Mouse (Mus musculus) effector memory CD4-positive, alpha-beta T cell, adult 7 months (primary cell): Measurements from ENCODE around the gene Zfp687. TPM values are rescaled to one million over a fixed set of nuclear protein-coding genes. Genes with fewer than 3 reads are reported as not detected.

ENCODE experiments used
- polyA plus RNA-seq: library from polyadenylated mRNA; unstranded; fragments of 100-300 nt; shearing (Covaris generic); gene quantifications from one replicate; pipeline ENCODE4 v1.2.1, GENCODE M21; 2017

Zfp687 gene
- 42.4 TPM for polyA plus RNA-seq

GRCm38 (mm10) chr3:95015337-95015872 lies at the start of gene Zfp687:
TSS of gene Zfp687 (minus strand) at chr3:95015448.

DNA sequence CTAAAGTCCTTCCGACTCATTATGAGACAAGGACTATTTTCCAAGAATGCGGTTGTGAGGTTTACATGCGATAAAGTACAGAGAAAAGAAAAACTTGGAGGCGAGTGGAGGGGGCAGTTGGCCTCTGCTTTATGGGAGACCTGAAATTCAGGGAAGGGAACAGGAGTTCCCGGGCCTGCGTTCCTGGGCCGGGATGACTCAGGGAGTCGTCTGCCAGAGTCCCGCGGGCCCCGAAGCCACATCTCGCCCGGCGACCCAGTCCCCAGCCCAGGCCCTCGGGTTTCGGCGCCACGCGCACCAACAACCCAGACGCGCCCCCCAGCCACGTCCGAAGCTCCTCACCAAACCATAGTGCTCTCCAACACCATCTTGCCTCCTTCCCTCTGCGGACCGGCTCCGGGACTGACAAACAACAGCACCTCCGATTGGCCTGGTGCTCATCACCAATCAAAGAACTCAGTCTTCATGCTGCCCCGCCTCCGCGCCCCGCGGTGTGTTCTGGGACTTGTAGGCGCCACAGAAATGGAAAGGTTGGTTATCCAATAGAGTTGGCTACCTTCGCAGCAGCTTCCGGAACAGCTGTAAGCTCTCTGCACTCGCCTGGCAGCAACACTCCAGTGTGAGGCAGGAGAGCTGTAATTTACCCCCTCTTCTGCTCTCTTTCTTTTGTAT lies 27.1 kb upstream of the Zfp687 start, which contains the start of gene Psmd4:
Gene Psmd4 (minus strand): TSS at position 449 of the 672 bp plus-strand sequence.

GRCm38 (mm10) chr3:94974528-94975422 lies 40.5 kb downstream of the Zfp687 start, which contains the start of gene Pi4kb:
TSS of gene Pi4kb (plus strand) at chr3:94974731.

Other genes with a start within 250 kb of the Zfp687 start
- 0.32 TPM for gene Cgn, start 229.0 kb downstream of the Zfp687 start, polyA plus RNA-seq
- gene Pogz, start 177.9 kb downstream of the Zfp687 start, polyA plus RNA-seq = 17.2 TPM
- gene Psmb4, start 128.5 kb downstream of the Zfp687 start, polyA plus RNA-seq = 221 TPM
- 0.55 TPM for gene Selenbp1, start 82.4 kb downstream of the Zfp687 start, polyA plus RNA-seq
- 15.9 TPM for gene Rfx5, start 61.4 kb downstream of the Zfp687 start, polyA plus RNA-seq
- 17.4 TPM for gene Pi4kb, start 40.7 kb downstream of the Zfp687 start, polyA plus RNA-seq
- gene Psmd4, start 27.2 kb upstream of the Zfp687 start, polyA plus RNA-seq = 289 TPM
- 31.1 TPM for gene Pip5k1a, start 91.5 kb upstream of the Zfp687 start, polyA plus RNA-seq
- 82.6 TPM for gene Vps72, start 95.6 kb upstream of the Zfp687 start, polyA plus RNA-seq
- 1.4 TPM for gene Tmod4, start 109.0 kb upstream of the Zfp687 start, polyA plus RNA-seq
- 58.6 TPM for gene Scnm1, start 118.6 kb upstream of the Zfp687 start, polyA plus RNA-seq
- gene Lysmd1, start 118.6 kb upstream of the Zfp687 start, polyA plus RNA-seq = 29.5 TPM
- 282 TPM for gene Tnfaip8l2, start 126.9 kb upstream of the Zfp687 start, polyA plus RNA-seq
- gene Sema6c, start 145.0 kb upstream of the Zfp687 start, polyA plus RNA-seq = 1.2 TPM
- gene Gabpb2, start 202.5 kb upstream of the Zfp687 start, polyA plus RNA-seq = 22.4 TPM
- 307 TPM for gene Cdc42se1, start 213.3 kb upstream of the Zfp687 start, polyA plus RNA-seq
- gene Mllt11, start 216.7 kb upstream of the Zfp687 start, polyA plus RNA-seq = 8.7 TPM
- gene Gm128, start 226.2 kb upstream of the Zfp687 start, polyA plus RNA-seq = 0.77 TPM
- not detected for gene Bnipl, start 235.7 kb upstream of the Zfp687 start, polyA plus RNA-seq